In genomic region chr6:72233950-72234349, GRCm38 (mm10) we compare ENCODE assay signal across 8 mouse cellular contexts. TPM values are rescaled to one million over a fixed set of nuclear protein-coding genes. Genes with fewer than 3 reads are reported as not detected.
DNase-seq lines count a peak whose midpoint lies in the region; ATAC-seq and TF ChIP-seq lines count a peak whose summit lies in the region.

No protein-coding gene starts in this region.

- no peaks in the 10 kb centered on the region for H3K9me3 ChIP-seq in embryonic facial prominence, embryonic 15.5 days (replicated peaks)
- no peaks in the 10 kb centered on the region for H3K9me3 ChIP-seq in limb, embryonic 10.5 days (replicated peaks)
- H3K9me3 ChIP-seq in neural tube, embryonic 14.5 days (ENCODE audit: control insufficient read depth, low read length): no peaks in the 10 kb centered on the region

- DNase-seq in left cerebral cortex, adult 2 months (ENCODE audit: extremely low spot score in 1 of 2, low spot score in 2 of 2): no peak
- DNase-seq in left cerebral cortex, postnatal 25 days (ENCODE audit: low spot score in 2 of 2): no peak
- peak; percentile 53 for DNase-seq in limb, embryonic 10.5 days (ENCODE audit: low spot score)
- DNase-seq in urinary bladder, postnatal 10 days (ENCODE audit: low spot score): no peak
- DNase-seq in MN1 (ENCODE audit: low spot score): no peak
- no peak for DNase-seq in gastrocnemius, postnatal 25 days

- WGBS in embryonic facial prominence, embryonic 15.5 days: 0% methylated on average over 13 of the region's 13 CpGs
- WGBS in limb, embryonic 10.5 days: 1% methylated on average over 12 of the region's 13 CpGs
- 5% methylated on average over 13 of the region's 13 CpGs for WGBS in neural tube, embryonic 14.5 days

- peaks cover 54% of the 10 kb centered on the region for H3K4me1 ChIP-seq in embryonic facial prominence, embryonic 15.5 days
- peaks cover 83% of the 10 kb centered on the region for H3K4me1 ChIP-seq in limb, embryonic 10.5 days
- peaks cover 21% of the 10 kb centered on the region for H3K4me1 ChIP-seq in neural tube, embryonic 14.5 days (ENCODE audit: control insufficient read depth, insufficient read depth, low read length)

- peak overlapping the region; percentile 39 for H3K9ac ChIP-seq in embryonic facial prominence, embryonic 15.5 days
- H3K9ac ChIP-seq in neural tube, embryonic 14.5 days (replicated peaks; ENCODE audit: low read depth, low read length): 0 out of 2 replicates have a peak overlapping the region, but pooled peaks have one; percentile 3

- H3K27ac ChIP-seq in left cerebral cortex, adult 2 months: no peak overlapping the region
- no peak overlapping the region for H3K27ac ChIP-seq in embryonic facial prominence, embryonic 15.5 days (replicated peaks)
- H3K27ac ChIP-seq in limb, embryonic 10.5 days: peak overlapping the region; percentile 91
- H3K27ac ChIP-seq in neural tube, embryonic 14.5 days (ENCODE audit: low read depth, low read length): no peak overlapping the region

- peaks cover 23% of the 10 kb centered on the region for H3K27me3 ChIP-seq in embryonic facial prominence, embryonic 15.5 days
- H3K27me3 ChIP-seq in limb, embryonic 10.5 days (ENCODE audit: low read depth, poor library complexity, severe bottlenecking): peaks cover 44% of the 10 kb centered on the region
- H3K27me3 ChIP-seq in neural tube, embryonic 14.5 days (ENCODE audit: control insufficient read depth, insufficient read depth, low read length): peaks cover 27% of the 10 kb centered on the region

- peak overlapping the region; percentile 99 for H3K4me2 ChIP-seq in embryonic facial prominence, embryonic 15.5 days (replicated peaks)
- peak overlapping the region; percentile 99 for H3K4me2 ChIP-seq in neural tube, embryonic 14.5 days (ENCODE audit: low read depth, low read length)

- no peaks in the 10 kb centered on the region for H3K36me3 ChIP-seq in embryonic facial prominence, embryonic 15.5 days
- 0 out of 2 replicates have a peak, but pooled peaks cover 3% of the 10 kb centered on the region for H3K36me3 ChIP-seq in limb, embryonic 10.5 days
- H3K36me3 ChIP-seq in neural tube, embryonic 14.5 days (ENCODE audit: control insufficient read depth, insufficient read depth, low read length): no peaks in the 10 kb centered on the region

- peak overlapping the region; percentile 56 for H3K4me3 ChIP-seq in left cerebral cortex, adult 2 months
- peak overlapping the region; percentile 65 for H3K4me3 ChIP-seq in embryonic facial prominence, embryonic 15.5 days (replicated peaks)
- H3K4me3 ChIP-seq in limb, embryonic 10.5 days: peak overlapping the region; percentile 70
- peak overlapping the region; percentile 44 for H3K4me3 ChIP-seq in neural tube, embryonic 14.5 days (ENCODE audit: low read depth, low read length)

- ATAC-seq in embryonic facial prominence, embryonic 15.5 days (ENCODE audit: insufficient number of reproducible peaks, low FRiP score, low TSS enrichment, low read depth): no peak
- ATAC-seq in neural tube, embryonic 14.5 days (ENCODE audit: low read depth): no peak

- intact Hi-C loops in left cerebral cortex, adult 2 months (cut with DNase I): no loop called here
- intact Hi-C loops in left cerebral cortex, postnatal 25 days (cut with DNase I): no loop called here

- TF ChIP-seq CTCF in left cerebral cortex, adult 2 months (IDR thresholded peaks at IDR 0.05): no peak

RNA-seq across cellular contexts. Expression of gene Atoh8, which starts 1.4 kb away (rescaled TPM):
- 1 to 10 TPM; 1.5 to 1.9 TPM for total RNA-seq in left cerebral cortex, adult 2 months (2021)
- total RNA-seq in left cerebral cortex, postnatal 25 days (2021): 1 to 10 TPM; 1.4 to 1.8 TPM
- polyA plus RNA-seq in embryonic facial prominence, embryonic 15.5 days (2015; fragmentation: Nextera tagmentation; extraction: Ambion mirVana): 18.0 and 18.4 TPM in 2 replicates
- 24.9 and 28.0 TPM in 2 replicates for polyA plus RNA-seq in limb, embryonic 10.5 days (2016; fragmentation: Nextera tagmentation; extraction: Ambion mirVana)
- polyA plus RNA-seq in neural tube, embryonic 14.5 days (2014; fragmentation: Nextera tagmentation; extraction: Ambion mirVana): 1.1 and 2.4 TPM in 2 replicates
- total RNA-seq in gastrocnemius, postnatal 25 days (2021): 1 to 10 TPM; 4.5 to 7.8 TPM
